Mouse (Mus musculus) E14TG2a.4 (cell line): ENCODE measurements around the gene Taf5l.
"Not testable (repeated sequence)": the region's sequence is repeated elsewhere in the genome, so short reads cannot be mapped to it uniquely, and the experiment has no call there.

Experiments
- CTCF ChIP-seq: conservative IDR thresholded peaks from 2 replicates; pipeline ENCODE4 v1.5.1; 2014; ENCODE audit warnings: low read length
- POU5F1 ChIP-seq: IDR thresholded peaks from 2 replicates; pipeline ENCODE4 v1.6.1; 2014; ENCODE audit warnings: low read length, borderline replicate concordance

DNA sequence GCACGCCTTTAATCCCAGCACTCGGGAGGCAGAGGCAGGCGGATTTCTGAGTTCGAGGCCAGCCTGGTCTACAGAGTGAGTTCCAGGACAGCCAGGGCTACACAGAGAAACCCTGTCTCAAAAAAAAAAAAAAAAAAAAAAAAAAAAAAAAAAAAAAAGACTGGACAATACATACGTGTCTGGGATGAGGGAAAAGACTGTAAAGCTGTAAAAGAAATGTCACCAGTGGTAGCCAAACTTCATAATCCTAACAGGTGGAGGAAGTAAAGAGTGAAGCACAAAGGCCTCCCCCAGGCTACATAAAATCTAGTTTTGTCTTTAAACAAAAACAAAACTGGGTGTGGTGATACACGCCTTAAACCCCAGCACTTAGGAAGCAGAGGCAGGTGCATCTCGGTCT, 6.9 kb downstream of the Taf5l start:
- TF ChIP-seq CTCF, POU5F1: not testable (repeated sequence)
